Mouse (Mus musculus) activated CD4-positive, CD25-positive, alpha-beta regulatory T cell (primary cell): ENCODE measurements around the gene Gm17617. TPM values are rescaled to one million over a fixed set of nuclear protein-coding genes. Genes with fewer than 3 reads are reported as not detected.

Source experiments
- polyA plus RNA-seq, 2 experiments: library from polyadenylated mRNA; unstranded; fragments of 100-300 nt; shearing (Covaris generic); gene quantifications; one replicate each; pipeline ENCODE4 v1.2.1; 2017

The Gm17617 gene
- not detected for polyA plus RNA-seq

DNA sequence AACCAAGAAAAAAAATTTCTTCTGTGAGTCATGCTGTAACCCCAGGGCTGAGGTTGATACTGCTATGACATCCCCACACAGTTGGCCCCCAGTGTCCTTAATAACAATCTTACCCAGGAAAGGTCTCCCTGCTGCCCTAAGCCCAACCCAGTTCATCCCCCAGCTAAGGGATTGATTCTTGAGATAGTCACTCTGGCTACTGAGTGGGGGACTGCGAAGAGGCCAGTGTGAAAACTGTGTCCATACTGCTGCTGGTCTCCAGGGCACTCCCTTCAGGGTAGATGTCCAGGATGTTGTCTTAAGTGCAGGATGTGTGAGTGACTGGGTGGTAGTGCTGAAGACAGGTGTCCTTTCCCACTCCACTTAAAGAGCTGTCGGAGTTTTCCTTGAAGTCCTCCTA, at the start of gene Gm17617:
Gene Gm17617 (minus strand): TSS at position 101 of the 400 bp plus-strand sequence.

DNA sequence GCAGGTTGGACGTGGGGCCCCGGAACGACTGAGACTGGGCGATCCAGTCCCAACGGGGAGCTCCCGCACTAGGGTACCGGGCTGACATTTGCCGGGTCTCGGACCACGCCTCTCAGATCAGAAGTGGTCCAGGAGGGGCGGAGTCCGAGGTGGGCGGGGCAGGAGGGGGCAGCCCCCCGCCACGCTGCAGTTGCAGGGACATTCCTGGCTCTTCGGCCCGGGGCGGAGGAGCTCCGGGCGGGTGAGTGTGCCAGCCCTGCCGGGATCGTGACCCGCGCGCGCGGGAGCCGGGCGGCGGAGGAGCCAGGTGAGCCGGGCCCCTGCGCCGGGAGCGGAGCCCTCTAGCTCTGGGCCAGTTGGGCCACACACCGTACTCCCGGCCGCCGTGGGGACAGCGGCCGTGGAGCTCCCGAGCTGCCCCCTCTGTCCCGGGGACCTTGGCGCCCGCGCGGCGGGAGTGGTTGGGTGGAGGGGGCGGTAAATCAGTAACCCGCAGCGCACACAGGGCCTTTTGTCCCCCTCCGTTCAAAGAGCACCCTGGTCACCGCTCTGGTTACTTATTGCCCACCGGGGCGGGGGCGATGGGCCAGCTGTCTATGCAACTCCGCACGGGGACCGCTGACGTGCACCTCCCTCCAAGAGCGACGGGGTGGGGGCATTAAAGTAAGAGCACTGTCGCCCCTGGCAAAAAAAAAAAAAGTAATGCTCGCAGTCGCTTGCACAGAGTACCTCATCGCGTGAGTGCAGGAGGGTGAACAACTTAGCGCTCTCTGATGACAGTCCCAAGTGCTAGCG, 19.5 kb upstream of the Gm17617 start, which contains the start of gene Fgfr4:
Gene Fgfr4 (plus strand): TSS at position 20 of the 795 bp plus-strand sequence.

DNA sequence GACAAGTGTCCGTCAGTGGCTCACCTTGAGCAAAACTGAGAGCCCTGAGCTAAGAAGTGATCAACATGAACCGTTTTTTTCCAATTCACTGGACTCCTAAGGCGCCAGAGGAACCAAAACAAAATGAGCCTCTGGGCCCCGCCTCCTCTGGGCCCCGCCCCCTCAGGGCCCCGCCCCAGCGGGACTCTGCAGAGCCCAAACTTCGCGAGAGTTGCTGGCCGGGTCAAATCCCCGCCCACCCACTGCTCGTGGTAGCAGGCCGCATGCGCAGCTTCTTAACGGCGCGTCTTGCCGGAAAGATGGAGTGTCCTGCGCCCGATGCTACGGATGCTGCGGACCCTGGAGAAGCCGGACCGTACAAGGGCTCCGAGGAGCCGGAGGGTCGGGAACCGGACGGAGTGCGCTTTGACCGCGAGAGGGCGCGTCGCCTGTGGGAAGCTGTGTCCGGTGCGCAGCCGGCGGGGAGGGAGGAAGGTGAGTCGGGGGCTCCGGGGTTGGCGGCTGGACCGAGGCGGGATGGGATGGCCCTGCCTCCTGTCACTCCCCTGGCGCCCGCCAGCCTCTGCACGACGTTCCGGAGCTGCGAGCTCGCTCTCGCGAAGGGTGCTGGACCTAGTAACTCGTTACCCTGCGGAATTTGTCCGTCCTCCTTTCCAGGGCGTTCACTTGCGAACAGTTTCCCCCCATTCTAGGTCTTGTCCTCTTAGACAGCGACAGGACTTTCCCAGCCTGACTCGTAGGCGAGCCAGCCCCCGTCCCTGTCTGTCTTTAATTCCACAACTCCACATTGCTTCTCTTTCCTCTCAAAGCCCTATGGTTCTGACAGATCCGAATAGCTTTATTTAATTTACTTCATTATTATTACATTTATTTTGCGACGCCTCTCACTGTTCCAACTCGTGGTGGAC, 28.0 kb downstream of the Gm17617 start, which contains the start of gene Zfp346:
Gene Zfp346 (plus strand): TSS at position 267 of the 908 bp plus-strand sequence.

DNA sequence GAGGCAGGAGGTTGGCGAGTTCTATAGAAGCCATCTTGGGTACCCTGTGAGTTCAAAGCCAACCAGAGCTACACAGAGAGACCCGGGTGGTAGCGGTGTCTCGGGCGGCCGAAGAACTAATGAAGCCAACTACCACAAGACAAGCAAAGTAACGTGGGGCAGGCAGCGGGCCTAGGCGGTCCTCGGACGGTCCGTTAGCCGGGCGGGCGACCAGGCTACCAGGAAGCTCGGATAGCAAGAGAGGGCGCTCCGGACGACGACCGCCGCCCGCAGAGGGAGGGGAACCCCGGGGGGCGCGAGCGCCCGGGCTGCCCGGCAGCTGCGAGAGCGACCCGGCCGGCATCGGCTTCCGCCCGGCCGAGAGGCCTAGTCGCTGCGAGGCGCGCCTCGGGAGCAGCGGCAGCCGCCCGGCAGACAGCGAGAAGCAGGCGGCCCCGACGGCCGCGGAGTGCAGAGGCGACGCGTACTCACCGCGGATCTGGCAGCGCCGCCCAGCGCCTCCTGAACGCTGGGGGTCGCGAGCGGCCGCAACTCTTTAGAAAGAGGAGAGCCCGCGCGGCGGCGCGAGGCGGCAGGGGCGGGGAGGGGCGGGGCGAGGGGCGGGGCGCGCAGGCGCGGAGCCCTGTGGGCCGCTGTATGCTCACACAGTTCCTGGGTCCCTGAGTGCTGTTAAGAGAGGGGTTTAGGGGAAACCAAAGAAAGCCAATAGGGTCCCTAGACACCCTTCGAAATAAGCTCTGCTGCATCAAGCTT, 33.4 kb downstream of the Gm17617 start, which contains the start of gene Uimc1:
Gene Uimc1 (minus strand): TSS at position 575 of the 753 bp plus-strand sequence.

Other genes with a start within 250 kb of the Gm17617 start
- under 1 TPM; 0.10 to 0.43 TPM for gene Unc5a, start 184.1 kb downstream of the Gm17617 start, polyA plus RNA-seq
- 1 to 10 TPM in 1 of 2 experiments, under 1 TPM in 1; 0.37 to 1.9 TPM for gene Hk3, start 112.2 kb downstream of the Gm17617 start, polyA plus RNA-seq
- 10 to 100 TPM; 55.3 to 68.8 TPM for gene Uimc1, start 33.2 kb downstream of the Gm17617 start, polyA plus RNA-seq
- gene Zfp346, start 28.2 kb downstream of the Gm17617 start, polyA plus RNA-seq: 10 to 100 TPM; 24.1 to 25.4 TPM
- not detected for gene Fgfr4, start 19.1 kb upstream of the Gm17617 start, polyA plus RNA-seq
- 10 to 100 TPM; 74.9 to 80.4 TPM for gene Nsd1, start 76.2 kb upstream of the Gm17617 start, polyA plus RNA-seq
- gene Prelid1, start 187.0 kb upstream of the Gm17617 start, polyA plus RNA-seq: 100 to 1,000 TPM; 419 to 452 TPM
- gene Rab24, start 188.4 kb upstream of the Gm17617 start, polyA plus RNA-seq: 100 to 1,000 TPM; 121 to 134 TPM
- gene Mxd3, start 196.3 kb upstream of the Gm17617 start, polyA plus RNA-seq: 10 to 100 TPM in 1 of 2 experiments, 1 to 10 TPM in 1; 6.7 to 11.3 TPM
- gene Lman2, start 229.2 kb upstream of the Gm17617 start, polyA plus RNA-seq: 100 to 1,000 TPM; 118 to 171 TPM
- 100 to 1,000 TPM in 1 of 2 experiments, 10 to 100 TPM in 1; 85.2 to 155 TPM for gene Rgs14, start 236.2 kb upstream of the Gm17617 start, polyA plus RNA-seq